Mouse (Mus musculus): ENCODE data around the gene Gm21983. TPM values are rescaled to one million over a fixed set of nuclear protein-coding genes. Genes with fewer than 3 reads are reported as not detected.
A peak's percentile ranks its signal among the peaks of the same experiment; 100 is the strongest.

The Gm21983 gene
- total and polyA plus RNA-seq, 2 experiments from 2014 or later: not detected

GRCm38 (mm10) chr7:27132588-27132987 lies 48.3 kb downstream of the Gm21983 start:
- WGBS: 10% methylated on average over 10 of the region's 10 CpGs
- TF ChIP-seq CTCF (IDR thresholded peaks at IDR 0.05; ENCODE audit: low read depth) (peak; percentile 38; the same call in 1 of the 2 replicates), EP300 (IDR thresholded peaks at IDR 0.05; ENCODE audit: low read depth) (no peak)
- Histone ChIP-seq H3K4me1 (ENCODE audit: control insufficient read depth, insufficient read depth) (no peaks in the 10 kb centered on the region), H3K9ac (replicated peaks; ENCODE audit: low read depth, low read length) (no peak overlapping the region), H3K27ac (ENCODE audit: low read depth) (no peak overlapping the region), H3K4me3 (ENCODE audit: low read depth, low read length) (no peak overlapping the region), H3K27me3 (ENCODE audit: control insufficient read depth, insufficient read depth, low read length) (no peaks in the 10 kb centered on the region), H3K9me3 (replicated peaks; ENCODE audit: control insufficient read depth, low read length) (no peaks in the 10 kb centered on the region), H3K4me2 (ENCODE audit: low read depth, low read length) (no peak overlapping the region), H3K36me3 (replicated peaks; ENCODE audit: control insufficient read depth, insufficient read depth, low read length) (no peaks in the 10 kb centered on the region)
- ATAC-seq (ENCODE audit: insufficient read depth, low read depth) (no peak), DNase-seq (ENCODE audit: low spot score) (peak; percentile 46)

DNA sequence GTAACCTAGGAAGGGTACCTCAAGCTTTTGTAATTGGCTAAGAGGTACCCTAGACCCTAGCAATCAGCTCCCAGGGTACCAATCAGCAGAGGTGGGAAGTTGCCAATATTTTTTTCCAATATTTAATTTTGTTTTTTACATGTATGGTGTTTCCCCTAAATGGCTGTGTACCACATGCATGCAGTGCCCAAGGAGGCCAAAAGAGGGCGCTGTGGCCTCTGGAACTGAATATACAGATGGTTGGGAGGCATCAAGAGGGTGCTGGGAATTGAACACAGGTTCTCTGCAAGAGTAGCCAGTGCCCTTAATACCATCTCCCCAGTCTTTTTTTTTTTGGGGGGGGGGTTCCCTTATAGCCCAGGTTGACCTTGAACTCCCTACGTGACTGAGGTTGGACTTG lies 49.5 kb downstream of the Gm21983 start:
- TF ChIP-seq CTCF (IDR thresholded peaks at IDR 0.05; ENCODE audit: low read depth) (no peak), EP300 (IDR thresholded peaks at IDR 0.05; ENCODE audit: low read depth) (no peak)
- Histone ChIP-seq H3K27me3 (ENCODE audit: control insufficient read depth, insufficient read depth, low read length) (no peaks in the 10 kb centered on the region), H3K4me2 (ENCODE audit: low read depth, low read length) (no peak overlapping the region), H3K4me3 (ENCODE audit: low read depth, low read length) (no peak overlapping the region), H3K9ac (replicated peaks; ENCODE audit: low read depth, low read length) (no peak overlapping the region), H3K9me3 (replicated peaks; ENCODE audit: control insufficient read depth, low read length) (no peaks in the 10 kb centered on the region), H3K27ac (ENCODE audit: low read depth) (no peak overlapping the region), H3K4me1 (ENCODE audit: control insufficient read depth, insufficient read depth) (no peaks in the 10 kb centered on the region), H3K36me3 (replicated peaks; ENCODE audit: control insufficient read depth, insufficient read depth, low read length) (no peaks in the 10 kb centered on the region)
- no peak for ATAC-seq (ENCODE audit: insufficient read depth, low read depth)
- WGBS: 52% methylated on average over 2 of the region's 2 CpGs
- no peak for DNase-seq (ENCODE audit: low spot score)

DNA sequence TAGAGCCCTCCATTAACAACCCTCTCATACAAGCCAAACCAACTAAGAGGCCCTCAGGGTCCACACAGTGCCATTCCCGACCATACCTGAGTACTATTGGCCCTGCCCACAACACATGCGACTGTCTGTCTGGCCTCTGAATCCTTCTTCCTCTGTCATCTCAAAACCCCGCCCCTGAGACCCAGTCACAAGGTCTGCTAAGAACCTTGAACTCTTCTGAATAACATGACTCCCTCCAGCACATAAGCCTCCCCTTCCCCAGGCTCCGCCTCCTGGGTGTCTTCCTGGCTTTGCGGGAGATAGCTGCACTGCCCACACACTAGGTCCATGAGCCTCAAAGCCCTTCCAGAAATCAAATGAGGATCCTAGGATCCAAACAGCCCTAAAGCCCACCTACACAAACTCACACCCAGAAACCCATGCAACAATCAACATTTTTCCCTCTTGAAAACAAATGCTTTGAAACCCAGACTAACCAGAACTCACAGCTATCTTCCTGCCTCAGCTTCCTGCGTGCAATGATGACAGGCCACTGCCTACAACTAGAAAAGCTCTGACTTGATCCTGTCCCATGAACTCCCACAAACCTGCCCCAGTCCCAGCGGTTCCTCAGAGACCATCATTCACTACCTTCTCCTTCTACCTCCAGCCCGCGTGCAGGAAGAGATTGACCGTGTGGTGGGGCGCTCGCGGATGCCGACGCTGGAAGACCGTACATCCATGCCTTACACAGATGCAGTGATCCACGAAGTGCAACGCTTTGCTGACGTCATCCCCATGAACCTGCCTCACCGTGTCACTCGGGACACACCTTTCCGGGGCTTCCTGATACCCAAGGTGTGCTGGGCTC lies 50.1 kb downstream of the Gm21983 start:
- H3K4me2 ChIP-seq (ENCODE audit: low read depth, low read length): no peak overlapping the region
- ATAC-seq (ENCODE audit: insufficient read depth, low read depth): no peak
- 86% methylated on average over 22 of the region's 22 CpGs for WGBS
- TF ChIP-seq EP300 (IDR thresholded peaks at IDR 0.05; ENCODE audit: low read depth) (no peak), CTCF (IDR thresholded peaks at IDR 0.05; ENCODE audit: low read depth) (no peak)
- no peaks in the 10 kb centered on the region for H3K4me1 ChIP-seq (ENCODE audit: control insufficient read depth, insufficient read depth)
- H3K27me3 ChIP-seq (ENCODE audit: control insufficient read depth, insufficient read depth, low read length): no peaks in the 10 kb centered on the region
- no peak overlapping the region for H3K27ac ChIP-seq (ENCODE audit: low read depth)
- DNase-seq (ENCODE audit: low spot score): no peak
- no peak overlapping the region for H3K4me3 ChIP-seq (ENCODE audit: low read depth, low read length)
- no peak overlapping the region for H3K9ac ChIP-seq (replicated peaks; ENCODE audit: low read depth, low read length)
- no peaks in the 10 kb centered on the region for H3K9me3 ChIP-seq (replicated peaks; ENCODE audit: control insufficient read depth, low read length)
- H3K36me3 ChIP-seq (replicated peaks; ENCODE audit: control insufficient read depth, insufficient read depth, low read length): no peaks in the 10 kb centered on the region

DNA sequence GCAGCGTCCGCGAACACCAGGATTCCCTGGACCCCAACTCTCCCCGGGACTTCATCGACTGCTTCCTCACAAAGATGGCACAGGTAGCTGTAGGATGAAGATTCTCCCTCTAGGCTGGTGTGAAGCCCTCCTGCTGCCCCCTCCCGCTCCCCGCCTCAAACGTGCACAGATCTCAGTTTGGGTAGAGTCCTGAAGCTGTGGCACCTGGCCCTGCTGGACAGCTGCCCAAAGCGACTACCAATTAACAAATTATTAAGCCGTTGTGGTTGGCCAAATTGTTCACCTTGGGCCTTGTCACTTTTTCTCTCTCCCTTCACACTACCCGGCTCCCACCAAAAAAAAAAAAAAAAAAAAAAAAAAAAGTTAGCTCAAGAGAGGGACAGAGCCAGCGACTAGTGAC lies 51.1 kb downstream of the Gm21983 start:
- Histone ChIP-seq H3K4me1 (ENCODE audit: control insufficient read depth, insufficient read depth) (no peaks in the 10 kb centered on the region), H3K9me3 (replicated peaks; ENCODE audit: control insufficient read depth, low read length) (no peaks in the 10 kb centered on the region), H3K27ac (ENCODE audit: low read depth) (no peak overlapping the region), H3K27me3 (ENCODE audit: control insufficient read depth, insufficient read depth, low read length) (no peaks in the 10 kb centered on the region), H3K4me3 (ENCODE audit: low read depth, low read length) (no peak overlapping the region), H3K9ac (replicated peaks; ENCODE audit: low read depth, low read length) (no peak overlapping the region), H3K4me2 (ENCODE audit: low read depth, low read length) (no peak overlapping the region), H3K36me3 (replicated peaks; ENCODE audit: control insufficient read depth, insufficient read depth, low read length) (no peaks in the 10 kb centered on the region)
- TF ChIP-seq EP300 (IDR thresholded peaks at IDR 0.05; ENCODE audit: low read depth): no peak
- no peak for TF ChIP-seq CTCF (IDR thresholded peaks at IDR 0.05; ENCODE audit: low read depth)
- DNase-seq (ENCODE audit: low spot score) (no peak), ATAC-seq (ENCODE audit: insufficient read depth, low read depth) (no peak)
- 85% methylated on average over 12 of the region's 12 CpGs for WGBS

DNA sequence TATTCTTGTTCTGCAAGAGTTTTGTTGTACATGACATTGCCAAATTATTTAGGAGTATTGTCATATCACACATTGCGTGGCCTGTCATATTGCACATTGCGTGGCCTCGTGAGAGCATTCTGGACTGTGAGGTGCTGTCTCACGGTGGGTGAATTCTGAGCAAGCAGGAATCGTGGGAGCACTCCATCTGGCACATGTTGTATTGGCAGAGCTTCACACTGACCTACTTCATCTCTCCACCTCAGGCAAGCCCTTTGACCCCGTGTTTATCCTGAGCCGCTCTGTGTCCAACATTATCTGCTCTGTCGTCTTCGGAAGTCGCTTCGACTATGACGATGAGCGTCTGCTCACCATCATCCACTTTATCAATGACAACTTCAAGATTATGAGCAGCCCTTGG lies 51.9 kb downstream of the Gm21983 start:
- Histone ChIP-seq H3K9ac (replicated peaks; ENCODE audit: low read depth, low read length) (no peak overlapping the region), H3K27ac (ENCODE audit: low read depth) (no peak overlapping the region), H3K4me2 (ENCODE audit: low read depth, low read length) (no peak overlapping the region), H3K9me3 (replicated peaks; ENCODE audit: control insufficient read depth, low read length) (no peaks in the 10 kb centered on the region), H3K27me3 (ENCODE audit: control insufficient read depth, insufficient read depth, low read length) (no peaks in the 10 kb centered on the region), H3K4me1 (ENCODE audit: control insufficient read depth, insufficient read depth) (no peaks in the 10 kb centered on the region), H3K36me3 (replicated peaks; ENCODE audit: control insufficient read depth, insufficient read depth, low read length) (no peaks in the 10 kb centered on the region), H3K4me3 (ENCODE audit: low read depth, low read length) (no peak overlapping the region)
- ATAC-seq (ENCODE audit: insufficient read depth, low read depth): no peak
- DNase-seq (ENCODE audit: low spot score): no peak
- 47% methylated on average over 13 of the region's 13 CpGs for WGBS
- TF ChIP-seq EP300 (IDR thresholded peaks at IDR 0.05; ENCODE audit: low read depth): no peak
- TF ChIP-seq CTCF (IDR thresholded peaks at IDR 0.05; ENCODE audit: low read depth): no peak

- no peaks in the 10 kb centered on the region for H3K9me3 ChIP-seq (replicated peaks; ENCODE audit: control insufficient read depth, low read length)
- WGBS: 44% methylated on average over 3 of the region's 3 CpGs
- no peak overlapping the region for H3K4me2 ChIP-seq (ENCODE audit: low read depth, low read length)
- H3K4me1 ChIP-seq (ENCODE audit: control insufficient read depth, insufficient read depth): no peaks in the 10 kb centered on the region
- no peak overlapping the region for H3K27ac ChIP-seq (ENCODE audit: low read depth)
- no peaks in the 10 kb centered on the region for H3K36me3 ChIP-seq (replicated peaks; ENCODE audit: control insufficient read depth, insufficient read depth, low read length)
- peak; percentile 54 for TF ChIP-seq CTCF (IDR thresholded peaks at IDR 0.05; ENCODE audit: low read depth)
- no peak for TF ChIP-seq EP300 (IDR thresholded peaks at IDR 0.05; ENCODE audit: low read depth)
- ATAC-seq (ENCODE audit: insufficient read depth, low read depth): no peak
- no peak overlapping the region for H3K9ac ChIP-seq (replicated peaks; ENCODE audit: low read depth, low read length)
- no peak overlapping the region for H3K4me3 ChIP-seq (ENCODE audit: low read depth, low read length)
- no peak for DNase-seq (ENCODE audit: low spot score)
- H3K27me3 ChIP-seq (ENCODE audit: control insufficient read depth, insufficient read depth, low read length): no peaks in the 10 kb centered on the region
Measured at GRCm38 (mm10) chr7:27128162-27128561, 52.7 kb downstream of the Gm21983 start.

All from heart, postnatal 0 days (tissue).